Mouse (Mus musculus): ENCODE data around the gene Rhoh.

Gene Rhoh

GRCm38 (mm10) chr5:65861154-65861944 lies at the start of gene Rhoh:
Gene Rhoh, plus strand, starts transcription at chr5:65861213.
- no peak for DNase-seq

- DNase-seq: peak; percentile 11
Measured at GRCm38 (mm10) chr5:65823601-65824133, 37.3 kb upstream of the Rhoh start.

GRCm38 (mm10) chr5:65826476-65826875 lies 34.5 kb upstream of the Rhoh start:
- no peak for DNase-seq

GRCm38 (mm10) chr5:65827102-65827501 lies 33.9 kb upstream of the Rhoh start:
- DNase-seq: no peak

- no peak for DNase-seq
Measured at GRCm38 (mm10) chr5:65828261-65828660, 32.8 kb upstream of the Rhoh start.

- DNase-seq: no peak
Measured at GRCm38 (mm10) chr5:65829059-65829458, 32.0 kb upstream of the Rhoh start.

GRCm38 (mm10) chr5:65831917-65832618 lies 28.9 kb upstream of the Rhoh start:
- no peak for DNase-seq

- no peak for DNase-seq
Measured at GRCm38 (mm10) chr5:65833092-65833491, 27.9 kb upstream of the Rhoh start.

GRCm38 (mm10) chr5:65833766-65834498 lies 27.1 kb upstream of the Rhoh start:
- no peak for DNase-seq

- DNase-seq: no peak
Measured at GRCm38 (mm10) chr5:65838053-65838452, 23.0 kb upstream of the Rhoh start.

- no peak for DNase-seq
Measured at GRCm38 (mm10) chr5:65842947-65843346, 18.1 kb upstream of the Rhoh start.

GRCm38 (mm10) chr5:65846534-65846933 lies 14.5 kb upstream of the Rhoh start:
- no peak for DNase-seq

- no peak for DNase-seq
Measured at GRCm38 (mm10) chr5:65846958-65847357, 14.1 kb upstream of the Rhoh start.

GRCm38 (mm10) chr5:65847656-65848055 lies 13.4 kb upstream of the Rhoh start:
- no peak for DNase-seq

GRCm38 (mm10) chr5:65850765-65851164 lies 10.2 kb upstream of the Rhoh start:
- no peak for DNase-seq

- DNase-seq: no peak
Measured at GRCm38 (mm10) chr5:65854786-65855191, 6.2 kb upstream of the Rhoh start.

GRCm38 (mm10) chr5:65855571-65855970 lies 5.4 kb upstream of the Rhoh start:
- DNase-seq: no peak

- DNase-seq: no peak
Measured at GRCm38 (mm10) chr5:65856591-65857411, 4.2 kb upstream of the Rhoh start.

- no peak for DNase-seq
Measured at GRCm38 (mm10) chr5:65857935-65858334, 3.1 kb upstream of the Rhoh start.

- DNase-seq: no peak
Measured at GRCm38 (mm10) chr5:65858355-65858754, 2.7 kb upstream of the Rhoh start.

GRCm38 (mm10) chr5:65858898-65859297 lies 2.1 kb upstream of the Rhoh start:
- DNase-seq: no peak

- no peak for DNase-seq
Measured at GRCm38 (mm10) chr5:65859396-65859795, 1.6 kb upstream of the Rhoh start.
